Mouse (Mus musculus) layer of hippocampus, adult 11-12 months (tissue): Measurements from ENCODE around the gene Vamp2.

ENCODE experiments used
- DNase-seq: peaks from one replicate; pipeline ENCODE4 v3.0.0; 2022; ENCODE audit warnings: low spot score

The Vamp2 gene

GRCm38 (mm10) chr11:69064259-69065133, 23.8 kb upstream of the Vamp2 start:
- no peak for DNase-seq

- DNase-seq: no peak
Measured at GRCm38 (mm10) chr11:69065394-69065925, 22.8 kb upstream of the Vamp2 start.

- peak; percentile 53 for DNase-seq
Measured at GRCm38 (mm10) chr11:69066163-69066861, 22.0 kb upstream of the Vamp2 start.

- peak; percentile 92 for DNase-seq
Measured at GRCm38 (mm10) chr11:69066956-69067355, 21.3 kb upstream of the Vamp2 start.

- no peak for DNase-seq
Measured at GRCm38 (mm10) chr11:69067601-69068000, 20.7 kb upstream of the Vamp2 start.

- DNase-seq: no peak
Measured at GRCm38 (mm10) chr11:69070093-69070492, 18.2 kb upstream of the Vamp2 start.

GRCm38 (mm10) chr11:69070590-69071222, 17.6 kb upstream of the Vamp2 start, which contains the start of gene Tmem107:
Gene Tmem107, plus strand, starts transcription at chr11:69070806.
- DNase-seq: peak; percentile 95

- DNase-seq: no peak
Measured at GRCm38 (mm10) chr11:69071262-69071661, 17.0 kb upstream of the Vamp2 start.

- DNase-seq: no peak
Measured at GRCm38 (mm10) chr11:69072234-69072633, 16.1 kb upstream of the Vamp2 start.

GRCm38 (mm10) chr11:69072666-69073064, 15.6 kb upstream of the Vamp2 start:
- no peak for DNase-seq

GRCm38 (mm10) chr11:69073065-69073888, 15.0 kb upstream of the Vamp2 start:
- DNase-seq: peak; percentile 95

- DNase-seq: no peak
Measured at GRCm38 (mm10) chr11:69073951-69074775, 14.1 kb upstream of the Vamp2 start.

- no peak for DNase-seq
Measured at GRCm38 (mm10) chr11:69074776-69075069, 13.6 kb upstream of the Vamp2 start.

GRCm38 (mm10) chr11:69075764-69076479, 12.4 kb upstream of the Vamp2 start:
- DNase-seq: no peak

- DNase-seq: no peak
Measured at GRCm38 (mm10) chr11:69076572-69076971, 11.7 kb upstream of the Vamp2 start.

- no peak for DNase-seq
Measured at GRCm38 (mm10) chr11:69077316-69077715, 11.0 kb upstream of the Vamp2 start.

GRCm38 (mm10) chr11:69078041-69078440, 10.2 kb upstream of the Vamp2 start:
- no peak for DNase-seq

GRCm38 (mm10) chr11:69078805-69079438, 9.4 kb upstream of the Vamp2 start:
- DNase-seq: peak; percentile 26

- DNase-seq: no peak
Measured at GRCm38 (mm10) chr11:69080102-69080854, 8.0 kb upstream of the Vamp2 start.
